Mouse (Mus musculus): ENCODE data around the gene Itga9.

DNA sequence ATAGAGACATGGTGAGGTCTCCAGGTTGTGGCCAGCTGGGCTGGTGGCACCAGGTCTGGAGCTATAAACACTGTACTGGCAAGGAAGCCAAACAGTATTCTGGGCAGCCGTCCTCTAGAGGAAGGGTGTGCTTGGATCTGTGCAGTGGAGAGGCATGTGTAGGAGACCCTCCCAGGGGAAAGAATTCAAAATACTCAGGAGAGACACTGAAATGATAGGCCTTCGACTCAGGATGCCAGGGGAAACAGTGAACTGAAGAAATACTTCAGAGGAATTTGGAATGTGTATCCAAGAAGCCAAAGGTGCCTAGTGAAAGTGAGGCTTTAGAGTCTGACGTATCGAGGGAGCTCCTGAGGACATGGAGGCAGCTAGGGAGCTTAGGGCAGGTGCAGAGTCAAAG, 343.2 kb downstream of the Itga9 start:
- TF ChIP-seq POLR2A (IDR thresholded peaks at IDR 0.05; ENCODE audit: extremely low read depth, insufficient read depth, low read length) (no peak), CTCF (IDR thresholded peaks at IDR 0.05; ENCODE audit: low read depth, low read length) (no peak)

All from liver, adult 2 months (tissue).